Mouse (Mus musculus): Measurements from ENCODE around the gene Gm10772. TPM values are rescaled to one million over a fixed set of nuclear protein-coding genes. Genes with fewer than 3 reads are reported as not detected.

Gene Gm10772
- not detected for total RNA-seq (2023)

DNA sequence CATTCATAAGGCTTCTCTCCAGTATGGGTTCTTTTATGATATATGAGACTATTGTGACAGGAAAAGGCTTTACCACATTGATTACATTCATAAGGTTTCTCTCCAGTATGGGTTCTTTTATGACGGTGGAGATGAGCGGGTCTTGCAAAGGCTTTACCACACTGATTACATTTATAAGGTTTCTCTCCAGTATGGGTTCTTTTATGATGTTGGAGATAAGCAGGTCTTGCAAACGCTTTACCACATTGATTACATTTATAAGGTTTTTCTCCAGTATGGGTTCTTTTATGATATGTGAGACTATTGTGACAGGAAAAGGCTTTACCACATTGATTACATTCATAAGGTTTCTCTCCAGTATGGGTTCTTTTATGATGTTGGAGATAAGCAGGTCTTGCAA, at the start of gene Gm10772:
TSS of gene Gm10772 (minus strand) at position 101 of the 400 bp plus-strand sequence.

Other genes with a start within 250 kb of the Gm10772 start
- not detected for gene Gm10324, start 108.0 kb downstream of the Gm10772 start, total RNA-seq (2023)
- gene 2410141K09Rik, start 213.5 kb upstream of the Gm10772 start, total RNA-seq (2023), result not detected

Data from B cell, adult 67 days (primary cell).